Comparison of ENCODE assay signal across 30 mouse cellular contexts in the genomic region with DNA sequence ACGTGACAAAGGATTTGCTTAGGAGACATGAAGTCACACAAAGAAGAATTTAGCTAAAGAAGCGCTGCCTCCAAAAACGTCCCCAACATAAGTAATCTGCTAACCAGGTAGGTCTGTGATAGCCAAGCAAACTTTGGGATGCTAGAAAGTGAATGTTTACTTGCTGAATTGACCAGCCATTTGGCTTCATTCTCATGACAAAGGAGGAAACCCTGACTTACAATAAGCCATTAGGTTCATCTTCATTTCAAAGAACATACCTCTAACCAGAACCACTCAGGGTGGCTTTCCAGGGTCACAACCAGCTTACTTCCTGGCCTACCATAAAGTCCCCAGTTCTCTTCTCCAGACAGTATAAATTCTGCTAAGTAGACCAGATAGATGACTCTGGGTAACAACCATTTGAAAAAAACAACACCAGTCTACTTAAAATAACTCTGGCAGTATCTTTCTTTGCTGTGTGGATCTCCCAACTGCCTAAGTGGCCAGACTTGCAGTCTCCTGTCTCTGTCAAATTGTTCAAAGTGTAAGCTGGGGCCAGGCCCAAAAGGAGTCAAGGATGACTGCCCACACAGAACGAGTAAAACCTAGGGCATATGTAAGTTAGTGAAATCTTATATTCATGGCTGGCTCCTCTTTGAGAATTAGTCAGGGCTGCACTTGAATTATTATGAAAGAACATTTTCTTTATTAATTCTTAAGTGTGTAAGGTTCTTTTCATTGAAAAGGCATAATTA.
DNase-seq lines count a peak whose midpoint lies in the region; ATAC-seq and TF ChIP-seq lines count a peak whose summit lies in the region.
"Had no signal": no experiment of that assay in that cellular context is flagged by ENCODE, and none has a peak within 500 bp of the region (broad histone marks: within the 10 kb centered on the region; RNA-seq: fewer than 3 reads in every experiment).

No protein-coding gene starts in this region.

- no peak overlapping the region for H3K9ac ChIP-seq in heart, embryonic 12.5 days
- H3K9ac ChIP-seq in heart, postnatal 0 days (replicated peaks; ENCODE audit: low read depth, low read length), result no peak overlapping the region
- no peak overlapping the region for H3K9ac ChIP-seq in ES-E14 (ENCODE audit: insufficient read depth, low read depth, low read length, poor library complexity, severe bottlenecking)
- H3K9ac ChIP-seq: embryonic facial prominence, embryonic 13.5 days; hindbrain, embryonic 15.5 days; liver, postnatal 0 days; midbrain, embryonic 12.5 days; neural tube, embryonic 12.5 days had no signal

- in situ Hi-C loops in ES-E14 (cut with MboI; ENCODE audit: low sequenced_read_pairs in 2 of 2, unreplicated experiment in 2 of 2), result no loop called here

- no peaks in the 10 kb centered on the region for H3K36me3 ChIP-seq in heart, embryonic 12.5 days
- no peaks in the 10 kb centered on the region for H3K36me3 ChIP-seq in heart, postnatal 0 days (replicated peaks; ENCODE audit: control insufficient read depth, insufficient read depth, low read length)
- H3K36me3 ChIP-seq in E14TG2a.4 (ENCODE audit: insufficient read depth, low read length), result no peaks in the 10 kb centered on the region
- H3K36me3 ChIP-seq in ES-E14 (ENCODE audit: control insufficient read depth, insufficient read depth, low read length, poor library complexity, severe bottlenecking), result no peaks in the 10 kb centered on the region
- H3K36me3 ChIP-seq: embryonic facial prominence, embryonic 13.5 days; forebrain, embryonic 10.5 days; hindbrain, embryonic 10.5 days; hindbrain, embryonic 15.5 days; midbrain, embryonic 12.5 days; neural tube, embryonic 12.5 days had no signal

- no peak for TF ChIP-seq CTCF in heart, postnatal 0 days (IDR thresholded peaks at IDR 0.05; ENCODE audit: low read depth)
- TF ChIP-seq CTCF in E14TG2a.4 (conservative IDR thresholded peaks at IDR 0.05; ENCODE audit: low read length), result no peak

- no peaks in the 10 kb centered on the region for H3K27me3 ChIP-seq in heart, embryonic 12.5 days (replicated peaks)
- H3K27me3 ChIP-seq in heart, postnatal 0 days (ENCODE audit: control insufficient read depth, insufficient read depth, low read length), result no peaks in the 10 kb centered on the region
- peaks cover 41% of the 10 kb centered on the region for H3K27me3 ChIP-seq in E14TG2a.4 (ENCODE audit: insufficient read depth, low read length)
- H3K27me3 ChIP-seq: embryonic facial prominence, embryonic 13.5 days; hindbrain, embryonic 15.5 days; megakaryocyte, embryonic 14.5 days; midbrain, embryonic 12.5 days; neural tube, embryonic 12.5 days had no signal

- peaks cover 7% of the 10 kb centered on the region for H3K9me3 ChIP-seq in heart, embryonic 12.5 days (replicated peaks)
- H3K9me3 ChIP-seq in heart, postnatal 0 days (replicated peaks; ENCODE audit: control insufficient read depth, low read length), result no peaks in the 10 kb centered on the region
- H3K9me3 ChIP-seq in E14TG2a.4 (ENCODE audit: low read length), result peaks cover 20% of the 10 kb centered on the region
- H3K9me3 ChIP-seq in ES-E14 (ENCODE audit: control insufficient read depth, insufficient read depth, low read depth, low read length), result no peaks in the 10 kb centered on the region
- H3K9me3 ChIP-seq: embryonic facial prominence, embryonic 13.5 days; forebrain, embryonic 10.5 days; hindbrain, embryonic 15.5 days; midbrain, embryonic 12.5 days; neural tube, embryonic 12.5 days had no signal

- ATAC-seq in heart, embryonic 12.5 days (ENCODE audit: insufficient number of reproducible peaks, low FRiP score), result no peak
- no peak for ATAC-seq in heart, postnatal 0 days (ENCODE audit: insufficient read depth, low read depth)
- ATAC-seq: activated CD4-positive, CD25-positive, alpha-beta regulatory T cell, adult 4 months; forebrain, embryonic 16.5 days; inflammation-experienced regulatory T-cells, adult 6 months; liver, postnatal 0 days had no signal

- H3K4me3 ChIP-seq in heart, embryonic 12.5 days, result no peak overlapping the region
- H3K4me3 ChIP-seq in heart, postnatal 0 days (ENCODE audit: low read depth, low read length), result no peak overlapping the region
- 0 out of 2 replicates have a peak overlapping the region, but pooled peaks have one; percentile 3 for H3K4me3 ChIP-seq in E14TG2a.4 (replicated peaks; ENCODE audit: low read length)
- no peak overlapping the region for H3K4me3 ChIP-seq in ES-E14 (ENCODE audit: insufficient read depth in 1 of 2, low read depth in 1 of 2, low read length in 2 of 2, poor library complexity in 1 of 2, severe bottlenecking in 1 of 2)
- H3K4me3 ChIP-seq: embryonic facial prominence, embryonic 13.5 days; forebrain, embryonic 10.5 days; hindbrain, embryonic 10.5 days; hindbrain, embryonic 15.5 days; megakaryocyte, embryonic 14.5 days; midbrain, embryonic 12.5 days; myocyte; neural tube, embryonic 12.5 days had no signal

- H3K27ac ChIP-seq in heart, embryonic 12.5 days (ENCODE audit: poor library complexity, severe bottlenecking), result 0 out of 2 replicates have a peak overlapping the region, but pooled peaks have one; percentile 3
- H3K27ac ChIP-seq in heart, postnatal 0 days (ENCODE audit: low read depth), result peak overlapping the region; percentile 39; the same call in 1 of the 2 replicates
- no peak overlapping the region; the same call in 1 of the 2 replicates for H3K27ac ChIP-seq in ES-E14 (ENCODE audit: insufficient read depth, low read depth, low read length, poor library complexity, severe bottlenecking)
- H3K27ac ChIP-seq: embryonic facial prominence, embryonic 13.5 days; forebrain, embryonic 10.5 days; hindbrain, embryonic 10.5 days; hindbrain, embryonic 15.5 days; midbrain, embryonic 12.5 days; neural tube, embryonic 12.5 days had no signal

- WGBS in heart, embryonic 12.5 days, result 47% methylated on average over 4 of the region's 4 CpGs
- whole genome bisulfite sequencing in heart, postnatal 0 days, result 56% methylated on average over 4 of the region's 4 CpGs

- H3K4me2 ChIP-seq in heart, embryonic 12.5 days, result no peak overlapping the region
- H3K4me2 ChIP-seq in heart, postnatal 0 days (ENCODE audit: low read depth, low read length), result no peak overlapping the region
- H3K4me2 ChIP-seq: embryonic facial prominence, embryonic 13.5 days; hindbrain, embryonic 15.5 days; midbrain, embryonic 12.5 days; neural tube, embryonic 12.5 days had no signal

- peaks cover 9% of the 10 kb centered on the region; the same call in 1 of the 2 replicates for H3K4me1 ChIP-seq in heart, embryonic 12.5 days (replicated peaks)
- peaks cover 14% of the 10 kb centered on the region; the same call in 1 of the 2 replicates for H3K4me1 ChIP-seq in heart, postnatal 0 days (ENCODE audit: control insufficient read depth, insufficient read depth)
- peaks cover 67% of the 10 kb centered on the region for H3K4me1 ChIP-seq in E14TG2a.4 (replicated peaks; ENCODE audit: low read depth, low read length)
- H3K4me1 ChIP-seq in ES-E14 (ENCODE audit: control insufficient read depth in 2 of 2, insufficient read depth in 2 of 2, low read length in 2 of 2, poor library complexity in 1 of 2), result peaks cover 12 to 25% of the 10 kb centered on the region in 2 experiments

- TF ChIP-seq EP300 in heart, postnatal 0 days (IDR thresholded peaks at IDR 0.05; ENCODE audit: low read depth), result no peak

- DNase-seq in heart, adult 11 months, result no peak
- peak; percentile 14 for DNase-seq in heart, postnatal 0 days (ENCODE audit: low spot score)
- DNase-seq in heart, adult 18-20 months, result no peak
- DNase-seq in ES-E14 (ENCODE audit: low read depth, low spot score), result peak; percentile 83
- DNase-seq in left cerebral cortex, adult 18-20 months (ENCODE audit: low spot score in 2 of 2), result no peak
- DNase-seq: adrenal gland, adult 2 months; adrenal gland, postnatal 36 days; B cell, adult 2 months; cerebellum, adult 18-20 months; cerebellum, postnatal 10 days; kidney, adult 18-20 months; kidney, postnatal 14 days; layer of hippocampus, adult 9-11 months; liver, postnatal 0 days; lung, postnatal 36 days; thymus, adult 2 months; thymus, postnatal 36 days had no signal

TF ChIP-seq in ES-E14, 5 proteins besides CTCF, POLR2A, EP300 and RAD21:
- TF ChIP-seq MAFK (IDR thresholded peaks at IDR 0.05; ENCODE audit: insufficient read depth, low read depth, low read length) (no peak), CHD2 (IDR thresholded peaks at IDR 0.05; ENCODE audit: low read depth, low read length) (0 out of 2 replicates have a peak, but pooled peaks have one; percentile 42)

Comparison
In these comparisons a context has a peak if more than half of its experiments do, and no peak if none do; other contexts are left out.
1. DNase-seq: peak in heart, postnatal 0 days (single experiment) and ES-E14 (single experiment); none in heart, adult 11 months (single experiment), heart, adult 18-20 months (0 of 2) and left cerebral cortex, adult 18-20 months (0 of 2).